Mouse (Mus musculus): ENCODE data around the gene Prkce.

Prkce gene

DNA sequence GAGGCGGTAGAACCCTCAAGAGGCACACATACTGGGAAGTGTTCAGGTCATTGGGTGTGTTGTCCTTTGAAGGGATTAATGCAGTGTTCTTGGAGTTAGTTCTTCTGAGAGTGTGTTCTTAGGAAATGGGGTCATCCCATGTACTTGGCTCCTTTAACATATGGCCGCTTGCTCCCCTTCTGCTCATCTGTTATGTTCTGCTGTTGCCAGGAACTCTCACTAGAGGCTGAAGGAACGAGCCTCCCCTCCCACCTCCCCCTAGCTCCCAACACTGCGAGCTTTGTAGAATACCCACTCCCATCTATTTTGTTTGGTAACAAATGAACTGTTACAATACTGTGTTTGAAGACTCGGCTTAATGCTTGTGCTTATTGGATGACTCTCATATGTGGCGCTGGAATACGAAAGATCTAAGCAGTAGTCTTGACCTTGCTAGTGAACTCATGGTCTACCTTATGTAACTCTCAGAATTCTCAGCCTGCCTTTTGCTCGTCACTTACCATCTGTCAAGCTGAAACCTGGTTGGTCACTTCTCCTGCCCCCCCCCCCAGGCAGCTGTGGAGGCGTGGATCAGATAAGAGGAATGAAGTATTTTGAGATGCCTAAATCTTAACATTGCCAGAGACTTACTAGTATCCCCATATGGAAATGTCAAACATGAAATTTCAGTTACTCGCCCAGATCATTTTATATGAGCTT is 58.1 kb downstream of the Prkce start:
- no peak for ATAC-seq (ENCODE audit: low TSS enrichment)

DNA sequence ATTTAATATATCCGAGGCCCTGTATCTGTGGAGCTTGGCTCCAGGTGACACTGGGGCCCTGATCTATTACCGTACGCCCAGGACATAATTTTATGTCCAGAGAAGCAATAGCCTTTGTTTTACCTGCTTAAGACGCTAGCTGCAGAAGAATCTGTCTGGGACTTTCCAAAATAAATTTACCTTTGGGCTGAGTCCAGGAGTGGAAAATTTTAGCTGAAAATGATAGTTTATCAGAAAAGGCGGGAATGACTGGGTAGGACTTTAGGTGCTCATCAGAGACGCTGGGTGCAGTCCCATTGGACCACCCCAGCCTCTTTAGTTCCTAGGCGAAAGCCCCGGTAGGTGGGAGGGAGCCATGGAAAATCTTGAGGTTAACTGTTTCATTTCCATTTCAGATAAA is 58.6 kb downstream of the Prkce start:
- no peak for ATAC-seq (ENCODE audit: low TSS enrichment)

DNA sequence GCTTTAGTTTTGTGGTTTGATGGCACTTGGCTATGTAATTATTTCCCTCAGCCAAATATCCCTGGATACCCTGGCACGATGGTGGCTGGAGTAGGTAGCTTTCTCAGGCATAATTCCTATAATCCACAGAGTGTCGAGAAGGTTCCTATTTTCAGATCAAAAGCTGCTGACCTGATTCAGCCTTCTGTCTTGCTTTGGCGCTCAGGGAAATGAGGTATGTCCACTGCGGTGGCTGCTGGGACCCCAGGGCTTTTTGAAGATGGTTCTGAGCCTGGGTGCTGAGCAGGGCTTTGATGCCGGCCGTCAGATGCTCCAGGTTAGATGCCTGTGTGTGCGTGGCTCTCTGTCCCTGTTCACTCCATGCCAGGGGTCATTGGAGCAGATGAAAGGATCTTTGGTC is 59.0 kb downstream of the Prkce start:
- no peak for ATAC-seq (ENCODE audit: low TSS enrichment)

DNA sequence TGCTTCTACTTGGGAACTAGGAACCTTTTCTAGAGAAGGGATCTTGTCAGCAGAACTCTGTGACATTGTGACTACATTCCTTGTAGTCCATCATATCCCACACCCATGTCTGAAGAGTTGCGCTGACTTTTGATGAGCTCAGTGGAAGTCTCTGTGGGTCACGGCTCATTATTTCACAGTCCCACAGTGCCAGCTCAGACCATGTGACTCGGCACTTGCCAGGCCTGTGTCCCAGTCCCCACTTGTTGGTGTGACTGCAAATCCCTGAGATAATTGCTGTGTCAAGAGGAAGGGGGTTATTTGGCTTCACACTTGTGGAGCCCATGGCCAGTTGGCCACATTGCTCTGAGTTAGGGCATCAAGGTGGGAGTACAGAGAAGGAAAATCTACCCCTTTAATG is 59.8 kb downstream of the Prkce start:
- ATAC-seq (ENCODE audit: low TSS enrichment), result no peak

DNA sequence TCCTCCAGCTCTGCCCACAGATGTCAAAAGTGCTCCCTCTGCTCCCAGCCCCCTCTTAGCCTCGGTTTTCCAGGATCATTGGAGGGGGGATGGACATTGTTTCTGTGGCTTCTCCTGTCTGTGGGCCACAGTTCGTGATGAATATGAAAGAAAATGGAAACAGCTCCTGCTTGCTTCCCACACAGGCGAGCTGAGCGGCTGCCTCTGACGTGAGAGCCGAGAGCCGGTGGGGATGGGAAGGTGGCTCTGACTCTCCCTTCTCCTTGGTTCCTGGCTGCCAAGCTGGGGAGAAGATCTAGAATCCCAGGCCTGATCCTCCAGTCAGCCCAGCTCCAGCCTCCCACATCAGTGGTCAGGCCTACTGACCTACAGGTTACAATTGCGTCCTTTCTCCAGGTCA is 61.3 kb downstream of the Prkce start:
- ATAC-seq (ENCODE audit: low TSS enrichment), result peak; percentile 93

DNA sequence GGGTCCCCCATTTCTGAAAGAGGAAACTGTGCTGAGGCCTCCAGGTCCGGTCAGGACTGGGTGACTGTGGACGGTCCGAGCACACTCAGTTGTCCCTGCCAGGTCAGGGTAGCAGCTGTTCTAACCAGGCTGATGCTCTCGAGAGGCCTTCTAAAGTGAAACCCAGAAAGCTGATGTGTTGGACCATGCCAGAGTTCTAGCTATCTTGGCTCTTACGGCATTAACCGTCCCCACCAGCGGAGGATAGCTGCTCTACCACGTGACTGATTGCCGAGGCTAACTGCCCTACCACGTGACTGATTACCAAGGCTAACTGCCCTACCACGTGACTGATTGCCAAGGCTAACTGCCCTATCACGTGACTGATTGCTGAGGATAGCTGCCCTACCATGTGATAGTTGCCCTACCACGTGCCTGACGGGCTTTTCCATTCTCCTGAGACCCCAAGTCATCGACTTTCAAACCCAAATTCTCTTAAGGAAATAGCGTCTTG is 62.6 kb downstream of the Prkce start:
- no peak for ATAC-seq (ENCODE audit: low TSS enrichment)

DNA sequence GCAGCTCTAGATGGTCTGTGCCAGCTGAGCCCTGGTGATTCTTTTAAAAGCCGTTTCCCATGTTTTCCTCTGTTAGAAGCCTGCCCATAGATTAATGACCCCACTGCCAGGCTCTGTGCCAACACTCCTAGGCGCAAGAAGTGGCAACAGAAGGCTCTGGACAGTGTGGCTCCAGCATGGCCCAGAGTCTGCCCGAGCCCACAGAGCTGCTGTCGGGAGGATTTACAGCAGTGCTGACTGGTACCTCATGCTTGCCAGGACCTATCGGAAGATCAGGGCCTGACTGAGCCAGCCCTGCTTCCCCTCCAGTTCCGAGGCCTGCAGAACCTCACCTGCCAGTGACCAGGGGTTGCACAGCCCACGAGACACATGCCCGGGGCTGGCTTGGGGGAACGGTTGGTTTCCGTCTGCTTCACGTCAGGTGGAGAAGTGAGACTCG is 64.2 kb downstream of the Prkce start:
- no peak for ATAC-seq (ENCODE audit: low TSS enrichment)

DNA sequence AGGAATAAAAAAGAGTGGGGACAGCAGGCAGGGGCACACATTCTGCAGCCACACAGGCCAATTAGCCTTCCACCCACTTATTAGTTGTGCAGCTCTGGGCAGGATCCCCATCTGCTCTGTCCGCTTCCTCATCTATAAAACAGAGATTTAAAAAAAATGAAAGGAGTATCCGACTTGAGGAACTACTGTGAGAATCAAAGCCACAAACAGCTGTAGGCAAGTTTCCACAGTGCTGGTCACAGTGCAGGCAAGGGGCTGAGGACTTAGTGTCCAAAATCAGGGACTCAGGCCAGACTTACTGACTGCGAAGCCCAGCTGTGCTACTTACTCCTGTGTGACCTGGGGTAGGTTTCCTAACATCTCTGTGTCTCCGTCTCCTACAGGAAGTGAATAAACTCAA is 64.7 kb downstream of the Prkce start:
- ATAC-seq (ENCODE audit: low TSS enrichment), result no peak

DNA sequence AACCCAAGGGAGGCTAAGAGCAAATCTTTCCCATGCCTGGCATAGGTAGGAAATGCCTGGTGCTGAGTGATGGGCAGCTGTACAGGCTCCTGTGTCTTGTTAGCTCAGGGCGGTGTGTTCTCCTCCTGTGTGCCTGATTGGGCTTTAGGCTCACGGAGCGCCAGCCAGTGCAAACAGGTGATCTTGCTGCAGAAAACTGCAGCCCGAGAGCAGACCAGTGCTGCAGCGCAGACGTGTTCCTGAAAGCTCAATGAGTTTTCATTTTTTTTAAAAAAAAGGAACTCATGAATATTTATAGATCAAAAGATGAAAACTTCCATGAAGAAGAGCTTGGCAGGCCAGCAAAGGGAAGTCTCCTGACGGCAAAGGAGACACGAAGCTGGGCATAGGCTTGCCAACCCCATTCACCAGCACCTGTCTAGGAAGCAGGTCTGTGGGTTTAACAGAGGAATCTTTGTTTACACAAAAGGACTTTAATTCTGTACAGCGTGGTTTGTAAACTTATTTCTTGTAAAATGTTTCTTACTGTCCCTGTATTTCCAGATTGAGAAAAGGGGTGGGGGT is 67.1 kb downstream of the Prkce start:
- peak; percentile 62 for ATAC-seq (ENCODE audit: low TSS enrichment)

DNA sequence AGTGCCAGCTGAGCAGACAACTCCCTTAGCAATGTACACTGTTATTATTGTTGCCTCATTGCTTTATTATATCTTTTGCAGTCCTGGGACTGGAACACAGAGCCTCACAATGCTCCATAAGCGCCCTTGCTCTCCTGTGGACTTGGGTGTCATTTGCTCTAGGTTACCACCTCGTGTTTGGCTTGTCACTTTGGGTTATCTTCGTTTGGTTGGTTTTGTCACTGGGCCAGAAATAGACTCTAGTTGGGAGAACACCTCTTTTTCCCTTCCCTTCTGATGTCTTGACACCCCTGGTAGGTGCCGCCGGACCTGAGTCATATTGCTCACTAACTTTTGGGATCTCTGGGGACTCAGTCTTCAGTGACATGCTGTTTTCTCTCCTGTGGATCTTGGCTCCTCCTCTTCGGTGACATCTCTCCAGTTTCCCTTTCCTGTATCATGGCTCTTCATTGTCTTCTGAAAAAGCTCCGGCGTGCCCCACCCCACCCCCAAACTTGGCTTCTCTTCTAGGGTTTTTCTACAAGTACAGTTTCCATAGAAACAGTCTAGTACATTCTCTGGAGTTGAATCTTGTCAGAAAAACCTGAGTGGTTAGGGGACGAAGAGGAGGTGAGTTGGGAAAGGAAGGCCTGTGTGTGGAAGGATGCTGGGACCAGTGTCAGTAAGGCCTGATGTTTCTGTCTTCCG is 68.6 kb downstream of the Prkce start:
- no peak for ATAC-seq (ENCODE audit: low TSS enrichment)

DNA sequence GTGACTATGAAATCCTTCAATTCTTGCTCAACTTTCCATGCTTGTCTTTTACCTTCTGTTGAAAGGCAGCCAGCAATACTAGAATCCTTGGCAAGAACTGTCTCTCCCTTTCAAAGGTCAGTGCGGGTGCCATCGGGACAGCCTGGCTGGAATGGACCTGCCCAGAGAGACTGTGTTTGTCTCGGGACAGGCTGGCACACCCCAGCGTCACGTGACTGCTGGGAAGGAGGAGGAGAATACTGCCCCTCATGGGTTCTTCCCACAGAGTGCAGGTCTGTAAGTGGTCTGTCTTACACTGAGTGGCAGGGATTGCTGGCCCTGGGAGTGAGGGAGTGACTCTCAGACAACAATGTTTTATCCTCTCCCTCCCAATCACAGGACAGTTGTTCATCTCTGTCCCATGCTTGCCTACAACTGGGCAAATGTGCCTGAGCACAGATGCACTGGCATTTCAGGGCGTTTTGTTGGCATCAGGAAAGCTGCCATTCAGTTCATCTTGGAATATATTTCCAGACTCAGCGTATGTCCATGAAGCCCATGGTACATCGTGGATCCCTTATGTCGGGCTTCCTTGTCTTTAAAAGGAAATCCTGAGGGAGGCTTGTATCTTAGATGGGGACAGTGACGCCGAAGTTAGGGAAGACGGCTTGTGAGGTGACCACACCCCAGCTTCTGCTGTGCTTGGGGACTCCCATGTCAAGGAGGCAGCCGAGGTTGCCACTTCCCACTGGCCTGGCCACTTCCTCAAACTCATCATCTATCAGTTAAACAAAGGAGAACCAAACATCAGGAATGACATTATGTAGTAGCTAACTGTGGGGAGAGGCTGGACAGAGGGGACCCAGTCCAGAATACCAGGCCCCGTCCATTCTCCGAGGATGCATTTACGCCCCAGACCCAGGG is 69.5 kb downstream of the Prkce start:
- peak; percentile 18; the same call in 1 of the 2 replicates for ATAC-seq (ENCODE audit: low TSS enrichment)

DNA sequence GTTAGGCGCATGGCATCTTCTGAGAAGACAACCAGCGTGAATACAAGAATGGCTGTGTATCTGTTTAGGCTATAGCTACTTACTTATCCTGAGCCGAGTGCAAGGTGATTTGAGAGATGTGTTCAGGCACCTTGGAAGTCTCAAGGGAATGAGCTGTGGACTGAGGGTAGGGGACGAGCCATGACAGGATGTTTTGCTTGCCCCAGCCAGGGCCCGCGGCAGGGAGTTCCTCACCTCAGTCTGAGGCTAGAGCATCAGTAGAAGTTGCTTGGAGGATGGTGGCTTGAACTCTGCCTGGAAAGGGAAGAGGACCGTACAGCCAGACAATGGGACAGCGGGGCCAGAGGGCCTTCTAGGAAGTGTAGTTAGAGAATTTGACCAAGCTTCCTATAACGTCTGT is 74.7 kb downstream of the Prkce start:
- no peak for ATAC-seq (ENCODE audit: low TSS enrichment)

DNA sequence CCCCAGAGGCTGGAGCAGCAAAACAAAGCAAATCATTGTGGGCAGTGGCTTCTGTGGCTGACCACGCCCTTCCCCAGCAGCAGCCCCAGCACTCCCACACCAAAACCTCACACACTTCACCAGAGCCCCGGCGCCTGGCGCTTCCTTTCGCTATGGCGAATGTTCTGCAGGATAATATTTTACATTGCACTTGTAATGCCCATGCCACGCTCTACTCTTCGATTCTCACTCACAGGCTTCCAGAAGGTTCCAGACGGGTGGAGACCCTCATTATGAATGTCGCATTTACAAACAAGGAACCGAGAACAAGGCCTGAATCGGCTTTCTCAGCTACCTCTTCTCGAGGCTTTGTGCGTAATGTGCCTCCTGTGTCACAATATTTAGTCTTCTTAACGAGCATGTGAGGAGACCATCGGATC is 75.5 kb downstream of the Prkce start:
- no peak for ATAC-seq (ENCODE audit: low TSS enrichment)

DNA sequence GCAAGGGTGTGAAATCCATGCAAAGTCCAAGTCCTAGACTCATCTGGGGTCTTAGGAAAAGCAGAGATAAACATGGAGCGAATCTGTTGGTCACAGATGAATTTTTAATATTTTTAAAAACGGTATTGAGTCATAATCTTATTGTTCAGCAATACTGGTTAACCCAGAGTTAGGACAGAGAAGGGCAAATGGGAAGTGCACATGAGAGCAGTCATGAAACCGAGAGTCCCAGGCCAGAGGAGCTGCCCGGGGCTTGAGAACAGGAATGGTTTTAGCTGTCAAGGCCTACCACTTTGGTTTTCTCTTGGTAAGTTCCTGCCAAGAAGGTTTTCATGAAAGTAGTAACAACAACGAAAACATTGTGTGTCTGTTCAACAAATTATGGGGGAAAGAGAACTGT is 76.8 kb downstream of the Prkce start:
- no peak for ATAC-seq (ENCODE audit: low TSS enrichment)

DNA sequence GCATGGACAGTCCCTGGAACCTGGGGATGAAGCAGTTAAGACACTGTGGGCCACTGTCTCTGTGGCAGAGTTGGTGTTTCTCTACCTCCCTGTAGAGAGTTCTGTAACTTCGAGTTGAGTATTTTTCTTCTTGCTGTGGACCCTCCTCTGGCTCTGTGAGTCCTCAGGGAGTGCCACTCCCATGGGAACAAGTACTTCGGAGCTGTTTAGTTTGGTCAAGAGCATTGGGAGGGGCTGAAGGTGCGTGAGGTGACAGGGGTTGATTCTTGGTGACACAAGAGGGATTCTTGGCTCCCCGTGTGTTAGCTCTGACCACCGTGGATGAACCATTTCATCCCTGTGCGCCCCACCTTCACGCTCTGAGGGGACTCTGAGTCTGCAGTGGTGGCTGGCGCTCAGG is 81.2 kb downstream of the Prkce start:
- ATAC-seq (ENCODE audit: low TSS enrichment), result no peak

DNA sequence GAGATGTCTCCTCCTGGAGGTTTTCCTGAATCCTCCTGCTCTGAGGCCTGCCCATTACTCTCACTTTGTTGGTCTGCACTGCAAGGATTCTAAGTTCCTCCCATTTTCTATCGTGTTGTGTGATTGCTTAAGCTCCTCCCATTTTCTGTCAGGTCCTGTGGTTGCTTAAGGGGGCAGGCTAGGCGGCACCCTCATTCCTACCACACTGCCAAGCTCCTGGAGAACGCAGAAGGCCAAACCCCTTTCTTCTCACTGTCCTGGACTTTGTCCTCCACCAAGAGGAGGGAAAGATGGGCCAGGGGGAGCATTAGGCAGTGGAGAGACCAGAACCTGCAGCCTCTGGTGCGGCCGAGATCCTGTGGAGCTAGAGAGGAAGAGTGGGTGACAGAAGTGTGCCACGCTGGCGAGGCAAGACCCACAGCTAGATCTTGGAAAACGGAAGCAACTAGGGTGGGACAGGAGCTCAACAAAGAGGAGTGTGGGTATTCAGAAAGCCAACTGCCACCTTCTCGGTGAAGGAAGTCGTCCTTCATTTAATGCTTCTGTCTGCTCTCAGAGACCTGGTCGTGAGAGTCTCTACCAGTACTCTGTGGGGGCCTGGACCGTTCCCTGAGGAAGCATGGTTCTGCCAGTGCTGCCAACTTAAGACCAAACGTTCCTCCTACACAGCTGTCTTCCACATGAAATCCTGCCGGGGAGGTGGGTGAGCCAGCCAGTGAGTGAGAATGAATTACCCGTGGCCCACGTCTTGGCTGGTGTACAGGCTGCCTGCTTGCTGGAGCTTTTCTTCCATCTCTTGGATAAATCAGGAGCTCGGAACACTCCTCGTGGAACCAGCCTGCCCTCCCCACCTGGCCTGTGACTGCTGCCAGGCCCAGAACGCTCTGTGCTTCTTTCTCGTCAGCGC is 82.2 kb downstream of the Prkce start:
- ATAC-seq (ENCODE audit: low TSS enrichment), result peak; percentile 84

DNA sequence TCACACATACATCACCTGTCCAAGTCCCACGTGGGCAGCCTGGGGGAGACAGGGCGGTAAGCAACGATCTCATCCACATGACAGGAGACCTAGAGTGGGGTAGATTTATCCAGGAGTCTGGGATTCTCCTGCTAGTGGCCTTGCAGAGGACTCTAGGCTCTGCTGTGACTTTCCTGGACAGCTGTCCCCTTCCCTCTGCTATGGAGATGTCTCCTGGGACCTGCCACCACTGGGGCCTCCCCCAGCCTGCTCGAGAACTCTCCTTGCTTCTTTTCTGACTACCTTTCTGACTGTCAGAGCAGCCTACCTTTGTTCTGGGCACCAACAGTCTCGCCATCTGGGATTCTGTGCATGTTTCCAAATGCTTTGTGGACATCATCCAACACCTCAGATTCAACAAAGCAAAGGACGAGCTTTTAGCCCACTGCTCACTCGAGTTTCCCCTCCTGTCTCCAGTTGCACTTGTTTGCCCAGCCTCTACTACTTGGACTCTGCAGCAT is 82.9 kb downstream of the Prkce start:
- peak; percentile 24 for ATAC-seq (ENCODE audit: low TSS enrichment)

DNA sequence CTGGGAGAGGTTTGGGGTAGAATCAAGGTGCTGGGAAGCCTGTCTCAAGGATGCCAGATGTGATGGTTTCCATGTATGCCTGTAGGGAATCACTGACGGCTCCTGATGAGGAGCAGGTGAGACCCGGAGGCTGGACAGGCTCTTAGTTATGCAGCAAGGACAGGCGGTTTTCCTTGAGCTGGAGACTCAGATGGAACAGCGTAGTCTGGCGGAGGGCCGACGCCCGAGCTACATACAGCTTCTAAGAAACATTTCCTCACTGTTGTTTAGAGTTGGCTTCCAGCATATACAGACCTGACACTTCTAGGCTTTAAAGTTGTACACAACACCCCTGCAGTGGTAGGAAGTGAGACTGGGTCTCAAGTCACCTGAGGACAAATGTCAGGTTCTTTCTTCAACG is 86.3 kb downstream of the Prkce start:
- ATAC-seq (ENCODE audit: low TSS enrichment), result no peak

DNA sequence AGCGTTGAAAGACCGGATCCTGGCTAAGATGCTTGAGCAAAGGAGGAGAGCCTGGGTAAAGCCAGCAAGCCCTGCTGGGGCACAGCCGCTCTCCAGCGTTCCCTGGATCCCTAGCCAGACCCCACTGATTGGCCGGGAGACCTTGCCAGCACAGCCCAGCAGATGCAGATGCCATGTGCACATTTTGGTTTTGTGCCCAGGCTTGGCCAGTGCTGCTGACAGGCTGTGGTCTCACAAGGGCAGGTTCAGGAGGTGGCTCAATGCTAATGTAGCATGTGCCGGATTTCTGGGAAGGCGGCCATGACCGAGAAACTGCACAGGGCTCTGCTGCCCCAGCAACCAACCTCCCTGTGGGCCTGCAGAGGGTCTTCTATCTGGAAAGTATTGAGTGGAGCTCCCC is 86.7 kb downstream of the Prkce start:
- peak; percentile 8 for ATAC-seq (ENCODE audit: low TSS enrichment)

DNA sequence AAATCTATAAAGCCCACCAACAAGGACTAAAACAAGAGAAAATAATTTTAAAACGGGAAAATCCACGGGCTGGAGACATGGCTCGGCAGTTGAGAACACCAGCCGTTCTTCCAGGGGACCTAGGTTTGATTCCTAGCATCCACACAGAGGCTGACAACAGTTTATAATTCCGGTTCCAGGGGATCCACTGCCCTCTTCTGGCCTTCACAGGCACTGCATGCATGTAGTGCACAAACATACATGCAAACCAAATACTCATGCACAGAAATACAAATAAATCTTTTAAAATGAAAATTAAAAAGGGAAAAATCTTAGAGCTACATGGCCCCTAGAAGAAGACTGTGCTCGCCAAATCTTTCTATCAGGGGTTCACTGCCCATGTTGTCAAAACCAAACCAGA is 87.4 kb downstream of the Prkce start:
- no peak for ATAC-seq (ENCODE audit: low TSS enrichment)

DNA sequence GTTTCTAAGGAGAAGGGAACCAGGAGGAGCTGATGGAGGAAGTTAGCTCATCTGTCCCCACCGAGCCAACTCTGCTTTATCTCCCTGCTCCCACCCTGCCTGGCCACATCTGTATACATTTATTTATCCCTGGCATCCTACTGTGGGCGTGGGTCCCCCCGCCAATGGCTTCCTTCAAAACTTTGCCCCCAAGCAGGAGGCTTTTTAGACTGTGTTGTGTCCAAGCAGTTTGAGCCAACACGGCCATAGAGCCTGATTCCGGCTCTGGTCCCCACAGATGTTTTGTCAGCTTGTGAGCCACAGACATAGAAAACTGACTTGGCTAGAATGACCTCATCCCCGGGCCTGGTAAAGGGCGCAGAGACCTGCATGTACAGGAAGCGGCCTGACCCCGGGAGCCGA is 89.1 kb downstream of the Prkce start:
- no peak for ATAC-seq (ENCODE audit: low TSS enrichment)
